Mouse (Mus musculus): ENCODE results near the gene Sema3f.
A peak's percentile ranks its signal among the peaks of the same experiment; 100 is the strongest.

The Sema3f gene

DNA sequence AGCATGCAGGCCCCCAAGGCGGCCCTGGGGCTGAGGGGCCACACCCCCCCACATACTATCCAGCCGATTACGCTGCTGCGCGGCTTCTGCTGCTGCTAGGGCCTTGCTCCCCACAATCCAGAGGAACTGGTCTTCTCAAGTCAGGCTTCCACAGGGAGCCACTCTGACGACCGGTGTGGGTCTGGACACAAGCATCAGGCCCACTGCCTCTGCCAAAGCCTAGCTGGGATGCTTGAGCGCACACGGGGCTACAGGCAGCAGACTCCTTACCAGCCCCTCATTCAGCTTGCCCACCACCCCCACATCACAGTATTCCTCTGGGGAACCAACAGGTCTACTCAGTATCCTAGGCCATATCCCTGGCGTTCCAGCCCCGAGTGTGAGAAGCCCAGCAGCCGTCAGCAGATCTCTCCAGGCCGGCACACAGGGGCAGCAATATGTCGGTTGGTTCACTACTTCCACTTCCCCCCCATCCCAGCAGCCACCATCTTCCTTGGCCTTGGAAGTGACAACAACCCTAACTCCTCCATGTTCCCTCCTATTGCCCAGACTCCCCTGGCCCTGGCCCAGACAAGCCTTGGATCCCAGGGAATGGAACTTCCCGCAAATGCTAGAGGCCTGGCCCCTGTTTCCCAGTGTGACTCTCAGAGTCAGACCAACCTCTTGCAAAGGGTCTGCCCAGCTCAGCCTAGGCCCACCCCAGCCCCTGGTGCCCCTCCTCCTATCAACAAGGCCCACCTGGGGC lies 76.4 kb downstream of the Sema3f start:
- no peak for DNase-seq (ENCODE audit: low read depth)

GRCm38 (mm10) chr9:107633091-107633660 lies 77.1 kb downstream of the Sema3f start:
- peak; percentile 70 for DNase-seq (ENCODE audit: low read depth)

GRCm38 (mm10) chr9:107632478-107632877 lies 77.8 kb downstream of the Sema3f start:
- no peak for DNase-seq (ENCODE audit: low read depth)

DNA sequence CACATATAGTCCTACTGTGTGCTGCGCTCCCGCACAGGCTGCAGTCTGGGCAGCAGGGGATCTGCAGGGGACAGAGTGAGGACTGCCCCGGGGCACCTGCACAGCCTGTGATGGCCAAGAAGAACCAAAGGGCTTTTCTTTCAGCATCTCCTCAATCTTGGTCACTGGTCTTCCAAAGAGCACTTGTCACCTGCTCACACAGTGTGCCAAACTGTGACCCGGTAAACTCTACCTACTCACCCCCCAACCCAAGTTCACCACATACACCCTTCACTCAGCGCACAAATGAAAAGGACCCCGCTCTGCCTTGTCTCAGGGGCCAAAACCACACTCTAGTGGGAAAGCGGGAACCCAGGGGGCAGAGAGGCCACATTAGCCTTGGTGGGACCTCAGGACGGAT lies 78.4 kb downstream of the Sema3f start:
- no peak for DNase-seq (ENCODE audit: low read depth)

Data from c-Kit-positive CD71-positive TER-119-negative erythroid progenitor cells, embryonic 14.5 days (primary cell).